Mouse (Mus musculus) stomach, postnatal 0 days (tissue): ENCODE results near the gene Trp53rkb. TPM values are rescaled to one million over a fixed set of nuclear protein-coding genes. Genes with fewer than 3 reads are reported as not detected.
"Not testable (repeated sequence)": the region's sequence is repeated elsewhere in the genome, so short reads cannot be mapped to it uniquely, and the experiment has no call there.

Source experiments
- ATAC-seq: fragments of 200-750 bp; cut with Nextera tagmentation; 2 replicates; pipeline ENCODE4 v1.8.0; 2017; ENCODE audit not compliant: low FRiP score, low TSS enrichment
- DNase-seq: peaks from one replicate; pipeline ENCODE4 v3.0.0-alpha.2; 2016; ENCODE audit warnings: low spot score
- H3K27ac ChIP-seq: fragments of 300-500 bp; sonication (generic); replicated peaks from 2 replicates; pipeline ENCODE4 v1.5.1; 2014; ENCODE audit warnings: mild to moderate bottlenecking, control low read depth
- H3K27me3 ChIP-seq: fragments of 300-500 bp; sonication (generic); 2 replicates; pipeline ENCODE4 v1.6.1; 2014; ENCODE audit warnings: low read length; ENCODE audit not compliant: control insufficient read depth, insufficient read depth
- H3K36me3 ChIP-seq: fragments of 300-500 bp; sonication (generic); 2 replicates; pipeline ENCODE4 v1.6.1; 2014; ENCODE audit warnings: low read length, mixed read lengths; ENCODE audit not compliant: control insufficient read depth, insufficient read depth
- H3K4me1 ChIP-seq: fragments of 300-500 bp; sonication (generic); replicated peaks from 2 replicates; pipeline ENCODE4 v1.6.1; 2014; ENCODE audit warnings: antibody characterized with exemption; ENCODE audit not compliant: control insufficient read depth, insufficient read depth
- H3K4me2 ChIP-seq: fragments of 300-500 bp; sonication (generic); replicated peaks from 2 replicates; pipeline ENCODE4 v1.6.1; 2014; ENCODE audit warnings: low read depth, mild to moderate bottlenecking, control low read depth, moderate library complexity
- H3K4me3 ChIP-seq: fragments of 300-500 bp; sonication (generic); 2 replicates; pipeline ENCODE4 v1.5.1; 2014; ENCODE audit warnings: low read depth, low read length, control low read depth
- H3K9ac ChIP-seq: fragments of 300-500 bp; sonication (generic); 2 replicates; pipeline ENCODE4 v1.6.1; 2014; ENCODE audit warnings: mild to moderate bottlenecking, low read length, control low read depth, mixed read lengths
- H3K9me3 ChIP-seq: fragments of 300-500 bp; sonication (generic); 2 replicates; pipeline ENCODE4 v1.6.1; 2016; ENCODE audit warnings: low read length; ENCODE audit not compliant: control insufficient read depth
- CTCF ChIP-seq: IDR thresholded peaks from 2 replicates; pipeline ENCODE4 v1.5.1; 2016; ENCODE audit warnings: antibody characterized with exemption, low read depth, mild to moderate bottlenecking, moderate library complexity
- EP300 ChIP-seq: optimal IDR thresholded peaks from 2 replicates; pipeline ENCODE3; 2016; ENCODE audit warnings: antibody characterized with exemption
- WGBS: fragments of 180-500 bp; shearing (Covaris S2); extraction: QIAGEN DNeasy Blood & Tissue Kit; methylation state at CpG from one replicate; pipeline ENCODE4 v1.1.7; 2014; 5-methylcytosine and 5-hydroxymethylcytosine counted together
- polyA plus RNA-seq: library from polyadenylated mRNA; unstranded; fragments of >200 nt; fragmentation: Nextera tagmentation; extraction: Ambion mirVana; gene quantifications from 2 replicates; pipeline ENCODE4 v1.2.1, GENCODE M21; 2015

Trp53rkb gene
- polyA plus RNA-seq, 1 experiment from 2014 or later, result 3.8 TPM

DNA sequence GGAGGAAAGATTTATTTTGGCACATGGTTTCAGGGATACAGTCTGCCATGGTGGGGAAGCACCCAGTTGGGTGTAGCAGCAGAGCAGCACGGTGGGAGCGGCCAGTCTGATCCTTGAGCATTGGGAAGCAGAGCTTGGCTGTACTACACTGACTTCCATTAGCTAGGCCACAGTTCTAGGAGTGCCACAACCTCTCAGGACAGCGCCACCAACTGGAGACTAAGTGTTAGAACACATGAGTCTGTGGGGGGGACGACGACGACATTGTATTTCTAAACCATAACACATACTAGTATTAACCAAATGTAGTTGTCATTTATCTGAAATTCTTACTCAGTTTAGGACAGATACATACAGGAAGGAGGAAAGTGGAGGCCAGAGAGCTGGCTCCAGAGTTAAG is 8.0 kb upstream of the Trp53rkb start:
- no peaks in the 10 kb centered on the region for H3K9me3 ChIP-seq
- no peak overlapping the region for H3K4me2 ChIP-seq
- TF ChIP-seq CTCF, result peak; percentile 58
- no peak for TF ChIP-seq EP300
- no peaks in the 10 kb centered on the region for H3K4me1 ChIP-seq
- 83% methylated on average over 6 of the region's 6 CpGs for WGBS
- H3K27ac ChIP-seq, result no peak overlapping the region
- DNase-seq (no peak), ATAC-seq (no peak)
- H3K4me3 ChIP-seq, result no peak overlapping the region
- no peaks in the 10 kb centered on the region for H3K36me3 ChIP-seq
- H3K27me3 ChIP-seq, result no peaks in the 10 kb centered on the region
- H3K9ac ChIP-seq, result no peak overlapping the region

DNA sequence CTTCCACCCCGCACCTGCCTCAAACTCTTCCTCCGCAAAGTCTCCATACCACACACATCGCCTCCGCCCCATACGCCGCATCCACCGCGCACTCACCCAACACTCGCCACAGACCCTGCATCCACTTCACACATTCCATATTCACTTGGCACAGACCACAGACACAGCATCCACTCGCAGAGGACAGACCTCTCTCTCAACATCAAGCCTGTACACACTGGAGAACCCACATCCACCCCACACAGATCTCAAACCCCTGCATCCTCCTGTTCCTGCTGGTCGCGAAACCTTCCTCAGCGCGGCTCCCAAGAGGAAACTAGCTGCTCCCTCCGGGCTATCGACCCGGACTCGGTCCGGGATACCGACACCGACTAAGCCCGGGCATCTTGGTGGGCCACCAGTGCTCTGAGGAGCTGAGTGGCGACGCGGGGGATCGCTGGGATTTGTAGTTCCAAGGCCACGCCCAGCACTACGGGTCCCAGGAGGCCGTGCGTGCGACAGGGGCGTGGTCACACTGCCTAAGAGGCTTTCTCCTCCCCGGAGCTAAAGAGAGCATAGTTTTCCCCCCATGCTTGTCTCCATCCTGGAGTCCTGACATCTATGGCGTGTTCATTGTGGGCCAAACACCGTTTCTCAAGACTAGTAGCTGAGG is 5.9 kb upstream of the Trp53rkb start:
- H3K27ac ChIP-seq, result no peak overlapping the region
- H3K4me1 ChIP-seq, result no peaks in the 10 kb centered on the region
- peak overlapping the region; percentile 82 for H3K4me2 ChIP-seq
- no peaks in the 10 kb centered on the region for H3K27me3 ChIP-seq
- DNase-seq, result peak; percentile 89
- H3K4me3 ChIP-seq, result peak overlapping the region; percentile 48
- TF ChIP-seq CTCF (no peak), EP300 (no peak)
- no peaks in the 10 kb centered on the region for H3K9me3 ChIP-seq
- under 1% methylated on average over 35 of the region's 35 CpGs for WGBS
- peak; percentile 95 for ATAC-seq
- H3K36me3 ChIP-seq, result no peaks in the 10 kb centered on the region
- H3K9ac ChIP-seq, result peak overlapping the region; percentile 54

GRCm38 (mm10) chr2:166791738-166792137 is 593 bp upstream of the Trp53rkb start:
- no peak for DNase-seq
- H3K4me1 ChIP-seq, result 0 out of 2 replicates have a peak, but pooled peaks cover 2% of the 10 kb centered on the region
- no peaks in the 10 kb centered on the region; the same call in 1 of the 2 replicates for H3K36me3 ChIP-seq
- WGBS, result 75% methylated on average over 5 of the region's 5 CpGs
- no peak overlapping the region for H3K4me2 ChIP-seq
- TF ChIP-seq EP300, result no peak
- TF ChIP-seq CTCF, result peak; percentile 54
- no peak overlapping the region for H3K27ac ChIP-seq
- no peak overlapping the region for H3K4me3 ChIP-seq
- H3K9ac ChIP-seq, result no peak overlapping the region
- no peak for ATAC-seq
- H3K27me3 ChIP-seq, result no peaks in the 10 kb centered on the region
- H3K9me3 ChIP-seq, result no peaks in the 10 kb centered on the region

GRCm38 (mm10) chr2:166793542-166794214 is 1.3 kb downstream of the Trp53rkb start:
- under 1% methylated on average over 68 of the region's 76 CpGs for WGBS

GRCm38 (mm10) chr2:166799615-166800472 is 7.5 kb downstream of the Trp53rkb start:
- Histone ChIP-seq H3K36me3 (peaks cover 2% of the 10 kb centered on the region; the same call in 1 of the 2 replicates), H3K27ac (no peak overlapping the region), H3K9me3 (no peaks in the 10 kb centered on the region), H3K4me2 (no peak overlapping the region), H3K9ac (no peak overlapping the region), H3K4me1 (no peaks in the 10 kb centered on the region), H3K4me3 (no peak overlapping the region), H3K27me3 (no peaks in the 10 kb centered on the region)
- WGBS, result 76% methylated on average over 11 of the region's 11 CpGs
- ATAC-seq (no peak), DNase-seq (no peak)
- TF ChIP-seq CTCF (no peak), EP300 (no peak)

More at GRCm38 (mm10) chr2:166793542-166794214, 1.3 kb downstream of the Trp53rkb start:
- Histone ChIP-seq H3K27ac (peak overlapping the region; percentile 85), H3K4me2 (peak overlapping the region; percentile 70), H3K4me3 (peak overlapping the region; percentile 70), H3K9ac (peak overlapping the region; percentile 80)
- H3K9me3 ChIP-seq, H3K36me3 ChIP-seq, H3K27me3 ChIP-seq, H3K4me1 ChIP-seq: not testable (repeated sequence)
- DNase-seq, result peak; percentile 87
- peak; percentile 93 for ATAC-seq
